Mouse (Mus musculus): ENCODE measurements around the gene Unc119.

Gene Unc119

DNA sequence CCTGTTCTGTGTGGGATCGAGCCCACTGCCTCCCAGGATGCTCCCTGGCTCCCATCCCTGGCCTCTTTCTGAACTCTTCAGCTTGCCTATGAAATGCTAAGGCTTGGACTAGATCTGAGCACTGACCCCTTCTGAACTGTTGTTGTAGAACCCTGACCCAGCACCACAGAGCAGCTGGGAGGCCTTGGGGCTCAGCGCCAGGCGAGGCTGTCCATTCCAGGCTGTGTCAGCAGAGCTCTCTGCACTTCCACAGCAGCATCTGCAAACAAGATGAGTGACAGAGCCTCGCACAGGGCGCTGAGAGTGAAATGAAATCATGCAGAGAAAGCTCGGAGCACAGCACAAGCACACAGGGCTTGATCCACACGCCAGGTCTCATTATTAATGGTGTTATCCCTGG lies 29.3 kb downstream of the Unc119 start:
- peak; percentile 59 to 78 for DNase-seq

DNA sequence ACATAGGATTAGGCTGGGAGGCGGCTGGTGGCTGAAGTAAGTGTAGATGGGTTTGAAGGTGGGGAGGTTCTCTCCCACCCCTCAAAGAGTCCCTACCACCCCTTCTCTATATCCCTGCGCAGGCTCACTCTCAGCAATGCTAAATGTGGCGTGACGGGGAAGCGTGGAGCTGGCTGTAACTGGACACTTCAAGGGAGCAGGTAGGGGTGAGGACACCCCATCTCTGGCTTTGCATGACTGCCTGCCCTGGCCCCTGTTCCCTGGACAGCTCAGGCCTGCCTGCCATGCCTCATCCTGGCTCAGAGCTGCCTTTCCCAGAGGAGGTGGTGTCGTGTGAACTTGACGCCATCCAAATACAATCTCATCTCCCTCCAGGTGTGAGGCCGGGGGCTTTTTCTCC lies 30.9 kb downstream of the Unc119 start:
- DNase-seq, result peak in 1 of 2 experiments; percentile 62

DNA sequence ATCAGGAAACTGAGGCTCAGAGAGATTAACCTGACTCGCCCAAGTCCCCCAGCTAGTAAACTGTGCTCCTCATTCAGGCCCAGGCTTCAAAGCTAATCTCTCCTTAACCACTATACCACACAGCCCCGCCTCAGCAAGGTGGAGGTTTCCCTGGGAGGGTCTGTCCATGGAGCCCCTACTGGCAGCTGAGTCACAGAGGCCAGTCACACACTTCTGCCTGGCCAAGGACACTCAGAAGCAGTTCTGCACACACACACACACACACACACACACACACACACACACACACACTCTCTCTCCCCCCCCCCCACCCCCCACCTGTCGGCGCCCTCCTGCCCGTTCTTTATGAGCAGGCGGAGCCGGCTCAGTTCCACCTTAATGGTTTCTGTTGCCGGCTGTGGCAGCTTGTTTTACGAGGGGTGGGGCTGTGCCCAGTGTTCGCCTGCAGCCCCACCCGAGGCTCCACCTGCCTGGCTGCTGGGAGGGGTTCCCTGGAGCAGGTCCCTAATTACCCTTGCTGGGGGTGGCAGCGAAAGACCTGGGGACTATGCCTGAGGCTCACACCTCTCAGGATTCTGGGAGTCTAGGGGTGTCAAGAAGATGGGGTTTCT lies 34.4 kb downstream of the Unc119 start:
- DNase-seq, result peak in 1 of 2 experiments; percentile 76

DNA sequence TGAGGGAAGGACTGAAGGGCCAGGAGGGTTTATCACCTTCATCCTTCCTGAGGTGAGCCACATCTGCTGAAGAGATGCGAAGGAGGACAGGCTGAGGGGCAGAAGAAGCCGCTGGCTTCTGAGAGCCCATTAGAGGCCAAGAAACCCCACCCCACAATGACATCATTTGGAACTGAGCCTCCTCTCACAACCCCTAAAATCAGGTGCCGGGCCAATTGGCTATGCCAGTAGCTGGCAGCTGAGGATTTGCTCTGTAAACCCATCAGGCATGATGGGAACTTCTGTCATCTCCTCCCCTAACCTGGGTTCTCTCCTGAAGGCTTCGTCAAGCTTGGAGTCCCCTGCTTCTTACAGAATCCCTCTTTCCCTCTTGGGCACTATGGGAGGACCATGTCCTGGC lies 37.1 kb downstream of the Unc119 start:
- no peak for DNase-seq

DNA sequence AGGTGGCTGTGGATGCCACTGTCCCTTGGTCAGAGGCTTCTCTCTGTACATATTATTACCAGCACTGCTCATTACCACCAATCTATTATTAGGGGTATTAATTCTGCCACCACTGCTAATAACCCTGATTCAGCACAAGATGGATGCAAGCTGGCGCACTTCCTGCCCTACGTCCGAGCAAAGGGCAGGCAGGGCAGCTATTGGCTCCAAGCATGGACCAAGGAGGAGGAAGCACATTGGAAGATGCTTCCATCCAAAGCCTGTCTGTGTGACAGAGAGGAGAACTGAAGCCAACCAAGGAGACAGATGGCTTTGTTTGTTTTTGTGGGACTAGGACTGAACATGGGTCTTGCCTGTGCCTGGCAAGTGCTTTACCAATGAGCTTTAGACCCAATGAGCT lies 37.7 kb downstream of the Unc119 start:
- no peak for DNase-seq

DNA sequence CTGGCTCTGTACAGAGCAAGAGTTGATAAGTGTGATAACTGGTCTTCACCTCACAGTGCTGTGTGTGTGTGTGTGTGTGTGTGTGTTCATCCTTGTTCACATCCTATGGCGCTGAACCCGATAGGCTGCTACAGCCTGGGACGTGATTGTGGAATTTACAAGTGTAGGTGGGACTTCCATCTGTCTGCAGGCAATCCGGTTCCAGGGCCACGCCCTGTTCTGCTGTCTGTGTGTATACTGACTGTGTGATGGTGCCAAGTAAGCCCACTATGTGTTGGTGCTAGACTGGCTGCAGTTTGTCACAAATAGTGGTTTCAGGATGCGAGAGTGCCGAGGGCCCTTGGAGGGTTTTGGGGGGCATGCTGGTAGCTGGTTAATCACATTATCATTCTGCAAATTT lies 39.0 kb downstream of the Unc119 start:
- DNase-seq, result no peak

DNA sequence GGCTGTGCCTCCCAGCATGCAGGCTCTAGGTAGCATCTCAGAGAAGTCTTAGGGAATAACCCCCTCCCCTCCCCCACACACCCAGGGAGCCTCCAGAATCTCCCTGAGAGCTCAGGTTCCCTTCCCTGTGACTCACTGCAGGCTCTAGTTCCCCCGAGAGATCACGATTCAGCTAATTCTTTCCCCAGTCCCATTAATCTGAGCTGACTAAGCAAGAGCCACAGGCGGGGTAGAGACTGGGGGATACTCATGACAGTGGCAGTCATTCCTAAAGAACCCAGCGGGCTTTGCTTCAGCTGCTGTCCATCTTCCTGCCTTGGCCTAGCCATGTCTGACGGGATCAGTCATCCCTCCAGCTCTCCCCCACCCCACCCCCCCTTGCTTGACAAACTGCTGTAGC lies 39.4 kb downstream of the Unc119 start:
- no peak for DNase-seq

DNA sequence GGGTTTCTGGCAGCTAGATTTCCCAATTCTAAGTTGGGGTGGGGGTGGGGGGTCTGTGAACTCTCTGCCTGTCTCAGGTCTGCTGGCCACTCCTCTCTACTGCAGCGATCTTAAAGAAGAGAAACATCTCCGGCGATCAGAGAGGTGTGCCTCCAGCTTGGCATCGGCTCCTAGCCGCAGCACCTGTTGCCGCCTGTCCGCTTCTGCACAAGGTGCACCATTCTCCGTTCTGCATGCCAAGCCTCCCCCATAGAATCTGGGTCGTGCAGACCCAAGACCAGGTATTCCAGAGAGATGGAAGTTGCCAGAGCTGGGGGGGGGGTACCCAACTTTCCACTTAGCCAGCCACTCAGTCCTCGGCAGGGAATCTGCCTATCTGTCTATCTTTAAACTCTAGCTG lies 42.5 kb downstream of the Unc119 start:
- no peak for DNase-seq

DNA sequence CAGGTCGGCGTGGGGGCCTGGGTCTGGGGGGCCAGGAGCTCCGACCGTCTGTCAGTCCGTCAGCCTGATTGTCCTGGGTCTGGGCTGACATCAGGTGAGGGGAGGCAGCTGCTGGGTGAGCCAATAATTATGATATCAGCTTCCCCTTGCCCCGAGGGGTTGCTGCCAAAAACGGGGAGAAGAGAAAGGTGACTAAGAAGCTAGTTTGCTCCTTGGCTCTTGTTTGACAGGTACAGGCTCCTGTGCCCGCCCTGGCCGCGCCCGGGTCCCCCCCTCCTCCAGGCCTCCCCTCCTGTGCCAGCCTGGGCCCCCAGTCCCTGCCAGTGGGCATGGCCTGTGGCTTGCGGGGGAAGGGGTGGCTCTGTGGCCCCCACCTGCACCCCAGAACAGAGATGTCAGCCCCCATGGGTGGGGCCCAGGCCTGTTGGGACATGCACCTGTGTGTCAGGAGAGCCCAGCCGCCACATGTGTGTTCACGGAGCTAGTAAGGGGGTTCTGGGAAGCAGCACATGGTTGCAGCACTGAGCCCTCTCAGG lies 43.3 kb downstream of the Unc119 start, which contains the start of gene Foxn1:
Foxn1 (minus strand) TSS at position 51 of the 536 bp plus-strand sequence.
- no peak for DNase-seq

DNA sequence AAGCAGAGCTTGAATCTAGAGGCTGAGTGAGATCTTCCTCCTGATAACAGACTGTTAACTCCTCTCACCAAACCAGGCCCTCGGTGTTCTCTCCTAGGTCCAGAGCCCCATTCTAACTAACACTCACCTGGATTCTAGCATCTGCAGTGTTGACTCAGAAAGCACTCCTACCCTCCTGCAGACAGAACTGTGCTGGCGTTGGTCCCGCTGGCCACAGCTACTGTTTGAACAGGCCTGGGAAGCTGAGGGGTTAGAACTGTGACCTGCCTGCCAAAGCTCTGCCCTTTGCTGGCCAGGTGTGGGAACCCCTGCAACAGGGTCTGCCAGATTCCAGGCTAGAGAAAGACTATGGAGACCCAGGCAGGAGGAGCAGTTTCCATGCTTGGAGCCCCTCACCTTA lies 49.4 kb downstream of the Unc119 start:
- DNase-seq, result no peak

DNA sequence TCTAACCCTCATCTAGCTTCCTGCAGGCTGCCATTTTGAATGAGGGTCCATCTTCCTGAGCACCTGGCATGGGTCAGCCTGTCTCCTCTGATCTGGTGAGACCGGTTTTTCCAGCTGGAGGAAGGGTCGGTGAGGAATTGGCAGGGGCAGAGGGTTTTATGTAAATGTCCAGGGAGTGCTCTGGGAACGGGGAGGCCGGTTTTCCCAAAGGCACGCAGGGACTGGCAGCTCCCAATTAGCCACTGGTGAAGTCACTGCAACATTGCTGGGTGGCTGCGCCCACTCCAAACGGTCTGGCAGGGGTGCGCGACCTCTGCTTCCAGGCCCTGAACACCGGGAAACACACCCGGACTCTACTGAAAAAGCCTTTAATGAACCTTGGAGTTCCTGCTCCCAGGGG lies 53.7 kb downstream of the Unc119 start:
- DNase-seq, result peak in 1 of 2 experiments; percentile 67

DNA sequence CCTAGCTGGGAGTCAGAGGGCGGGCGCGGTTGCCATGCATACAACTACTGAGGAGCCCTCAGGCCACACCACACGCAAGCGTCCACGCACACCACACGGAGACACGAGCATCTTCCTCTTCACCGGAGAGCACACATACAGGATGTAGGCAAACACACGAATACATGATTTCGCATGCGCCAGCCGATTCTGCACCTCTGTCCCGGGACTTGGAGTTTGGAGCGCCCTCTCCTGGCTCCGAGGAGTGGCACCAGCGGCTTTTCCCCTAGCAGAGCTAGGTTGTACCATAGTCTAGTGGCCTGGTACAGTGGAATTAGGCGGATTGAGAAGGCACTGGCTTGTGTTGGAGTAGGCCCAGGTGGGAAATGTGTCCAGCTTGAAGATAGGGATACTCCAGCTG lies 54.1 kb downstream of the Unc119 start:
- peak; percentile 76 to 77 for DNase-seq

DNA sequence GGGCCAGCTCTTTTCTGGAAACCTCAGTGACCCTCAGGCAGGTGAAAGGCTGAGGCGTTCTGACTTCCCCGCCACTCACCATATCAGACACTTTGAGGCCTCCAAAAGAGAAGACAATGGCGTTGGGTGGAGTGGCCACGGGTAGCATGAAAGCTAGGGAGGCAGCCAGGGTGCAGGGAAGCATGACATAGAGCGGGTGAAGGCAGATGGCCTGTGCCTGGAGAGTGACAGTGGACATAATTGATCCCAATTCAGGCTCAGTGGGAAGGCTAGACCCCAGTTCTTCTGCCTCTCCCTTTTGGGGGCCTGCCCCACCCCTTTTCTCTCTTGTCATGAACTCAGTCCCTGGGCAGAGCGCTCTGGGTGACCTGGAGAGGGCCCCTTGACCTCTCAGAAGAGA lies 54.9 kb downstream of the Unc119 start:
- DNase-seq, result no peak

Data from kidney, postnatal 25 days (tissue).